Mouse (Mus musculus) lung, postnatal 14 days (tissue): ENCODE measurements at regions not wholly inside any gene's neighbourhood (a gene's known extent, or its start where the extent isn't known, plus 50 kb on each side); places are given as distances from the start of the nearest gene placed in this dataset.

Experiments
- DNase-seq: peaks from one replicate; pipeline ENCODE4 v3.0.0; 2021

DNA sequence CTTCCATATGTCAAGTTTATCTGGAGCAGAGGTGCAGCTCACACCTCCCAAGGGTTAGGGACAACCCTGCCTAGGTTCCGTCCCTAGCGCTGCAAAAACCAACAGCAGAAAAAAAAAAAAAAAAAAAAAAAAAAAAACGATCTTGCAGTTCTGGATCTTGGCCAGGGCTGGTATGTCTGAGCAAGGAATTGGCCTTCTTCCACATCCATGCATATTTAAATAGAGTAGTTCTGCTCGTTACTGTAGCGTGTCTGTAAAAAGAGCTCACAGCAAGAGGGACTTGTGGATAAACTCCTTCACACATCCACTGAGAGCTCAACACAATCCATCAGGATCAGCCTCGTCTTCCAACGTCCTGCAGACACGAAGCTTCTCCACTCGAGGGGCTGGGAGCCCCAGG is 639.4 kb upstream of the Adam5 start:
- no peak for DNase-seq

DNA sequence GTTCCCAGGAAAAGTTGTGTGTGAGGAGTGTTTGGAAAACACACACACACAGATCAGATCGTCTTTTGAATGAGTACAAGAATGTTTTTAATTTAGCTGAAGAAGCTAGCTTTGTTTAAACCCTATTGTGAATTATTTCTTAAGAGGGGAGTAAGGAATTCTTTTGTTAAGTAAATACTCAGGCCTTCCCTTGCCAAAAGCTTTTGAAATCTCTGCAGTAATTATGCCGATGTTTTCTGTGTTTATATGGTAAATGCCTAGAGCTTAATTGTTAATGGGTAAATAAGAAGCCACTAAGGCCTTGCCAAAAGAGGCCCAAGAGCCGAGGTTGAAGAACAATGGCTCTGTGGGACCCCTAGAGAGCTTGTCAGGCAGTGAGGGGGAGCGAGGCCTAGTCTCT is 638.3 kb upstream of the Adam5 start:
- DNase-seq: no peak

GRCm38 (mm10) chr8:25455644-25456043 is 631.5 kb upstream of the Adam5 start:
- DNase-seq: no peak

DNA sequence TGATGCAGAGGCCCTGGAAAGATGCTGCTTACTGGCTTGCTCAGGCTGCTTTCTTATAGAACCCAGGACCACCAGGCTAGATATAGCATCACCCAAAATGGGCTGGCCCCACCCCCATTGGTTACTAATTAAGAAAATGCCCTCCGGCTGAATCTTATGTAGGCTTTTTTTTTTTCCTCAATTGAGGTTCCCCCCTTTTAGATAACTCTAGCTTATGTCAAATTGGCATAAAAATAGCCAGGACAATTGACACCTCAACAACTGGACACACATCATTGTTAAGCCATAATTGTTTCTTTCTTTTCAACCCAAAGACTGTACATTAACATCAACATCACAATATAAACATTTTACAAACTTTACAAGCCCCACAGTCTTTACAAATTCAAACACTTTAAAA is 630.8 kb upstream of the Adam5 start:
- DNase-seq: no peak

- DNase-seq: no peak
Observed at GRCm38 (mm10) chr8:25453826-25454225, 629.7 kb upstream of the Adam5 start.

GRCm38 (mm10) chr8:25450544-25450943 is 626.4 kb upstream of the Adam5 start:
- DNase-seq: no peak

DNA sequence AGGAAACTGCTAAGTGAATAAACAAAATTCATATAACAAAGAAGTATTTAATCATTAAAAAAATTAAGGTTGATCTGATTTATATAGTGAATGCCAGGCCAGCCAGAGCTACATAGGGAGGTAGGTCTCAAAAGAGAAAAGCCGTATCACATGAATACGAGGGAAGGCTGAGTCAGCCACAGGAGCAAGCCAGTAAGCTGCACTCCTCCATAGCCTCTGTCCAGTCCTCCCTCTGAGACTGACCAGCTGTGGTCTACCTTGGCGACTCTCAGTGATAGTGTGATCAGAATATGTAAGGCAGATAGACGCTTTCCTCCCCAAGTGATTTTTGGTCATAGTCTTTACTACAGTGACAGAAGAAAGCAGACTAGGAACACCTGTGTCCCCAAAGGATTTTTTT is 625.4 kb upstream of the Adam5 start:
- DNase-seq: no peak

DNA sequence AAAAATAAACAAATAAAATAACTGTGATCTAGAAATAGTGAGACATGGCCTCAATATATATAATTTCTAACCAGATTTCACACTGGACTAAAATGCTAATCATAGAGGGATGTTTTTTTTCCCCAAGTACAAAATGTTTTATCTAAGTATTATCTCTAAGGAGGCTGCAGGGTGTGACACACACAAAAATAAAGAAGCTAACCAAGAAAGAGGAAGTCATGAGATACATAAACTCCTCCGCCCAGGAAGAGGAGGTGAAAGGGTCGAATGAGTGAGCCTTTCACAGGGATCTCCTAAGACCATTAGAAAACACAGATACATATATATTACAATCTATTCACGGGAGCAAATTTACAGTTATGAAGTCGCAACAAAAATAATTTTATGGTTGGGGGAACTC is 623.7 kb upstream of the Adam5 start:
- no peak for DNase-seq

GRCm38 (mm10) chr8:25445968-25446367 is 621.8 kb upstream of the Adam5 start:
- no peak for DNase-seq

DNA sequence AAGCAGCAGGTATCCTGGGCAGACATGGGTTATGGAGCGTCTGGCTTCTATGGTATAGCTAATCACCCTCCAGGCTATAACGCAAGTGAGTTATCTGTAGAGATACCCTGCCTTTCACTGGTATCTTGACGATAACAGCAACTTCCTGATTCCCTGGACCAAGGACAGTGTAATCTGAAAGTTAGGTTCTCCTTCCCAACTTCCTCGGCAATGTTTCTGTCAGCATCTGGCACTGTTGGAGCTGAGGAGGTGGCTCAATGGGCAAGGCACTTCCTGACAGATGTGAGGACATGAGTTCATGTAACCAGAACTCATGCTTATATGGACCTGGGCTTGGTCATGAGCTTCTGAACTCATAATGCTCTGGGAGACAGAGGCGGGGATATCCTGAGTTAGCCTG is 620.9 kb upstream of the Adam5 start:
- no peak for DNase-seq

GRCm38 (mm10) chr8:25443552-25443951 is 619.4 kb upstream of the Adam5 start:
- no peak for DNase-seq

DNA sequence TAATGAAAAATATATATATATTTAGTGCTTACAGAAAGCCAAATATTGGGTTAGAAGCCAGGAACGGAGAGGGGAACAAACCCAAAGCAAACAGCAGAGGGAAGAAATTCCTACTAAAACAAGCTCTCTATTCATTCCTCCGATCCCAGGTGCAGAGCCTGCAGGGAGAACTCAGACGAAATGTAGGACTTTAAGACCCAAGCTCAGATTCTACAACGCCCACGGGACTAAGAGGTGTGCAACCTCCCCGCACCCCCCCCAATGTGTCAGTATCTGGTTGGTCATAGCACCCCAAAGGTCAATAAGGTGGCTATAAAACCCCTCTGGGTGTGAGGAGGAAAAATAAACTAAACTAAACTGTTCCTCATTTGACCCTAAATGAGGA is 616.9 kb upstream of the Adam5 start:
- no peak for DNase-seq

DNA sequence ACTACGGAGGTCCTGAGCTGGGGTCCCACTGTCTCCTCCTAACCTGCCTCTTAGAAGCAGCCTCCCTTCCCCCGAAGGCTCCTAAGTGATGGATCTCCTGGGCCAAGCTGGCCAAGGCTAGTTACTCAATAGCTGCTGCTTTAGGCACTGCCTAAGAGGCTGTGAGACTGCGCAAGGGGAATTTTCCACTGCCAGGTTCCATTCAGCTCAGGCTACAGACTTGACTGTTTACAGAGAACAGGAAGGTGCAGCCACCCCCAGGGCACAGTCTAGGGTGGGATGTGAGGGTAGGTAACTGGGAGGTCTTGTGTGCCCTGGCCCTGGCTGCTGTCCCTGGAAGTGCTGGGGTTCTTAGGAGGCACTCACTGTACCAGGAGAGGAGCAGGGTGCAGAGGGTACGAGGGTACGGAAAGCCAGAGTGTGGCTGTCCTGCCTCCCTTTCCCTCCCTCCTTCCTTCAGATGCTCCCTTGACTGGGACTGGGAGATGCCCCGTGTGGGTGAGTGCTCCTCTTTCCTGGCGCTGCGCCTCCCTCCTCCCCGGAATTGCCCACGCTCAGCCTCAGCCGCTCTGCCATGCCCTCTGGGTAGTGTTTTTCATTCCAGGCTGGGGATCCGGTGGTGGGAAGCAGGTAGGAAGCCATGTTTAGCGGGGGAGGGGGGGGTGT is 616.4 kb upstream of the Adam5 start:
- DNase-seq: no peak

- no peak for DNase-seq
Observed at GRCm38 (mm10) chr8:25439971-25440370, 615.8 kb upstream of the Adam5 start.

DNA sequence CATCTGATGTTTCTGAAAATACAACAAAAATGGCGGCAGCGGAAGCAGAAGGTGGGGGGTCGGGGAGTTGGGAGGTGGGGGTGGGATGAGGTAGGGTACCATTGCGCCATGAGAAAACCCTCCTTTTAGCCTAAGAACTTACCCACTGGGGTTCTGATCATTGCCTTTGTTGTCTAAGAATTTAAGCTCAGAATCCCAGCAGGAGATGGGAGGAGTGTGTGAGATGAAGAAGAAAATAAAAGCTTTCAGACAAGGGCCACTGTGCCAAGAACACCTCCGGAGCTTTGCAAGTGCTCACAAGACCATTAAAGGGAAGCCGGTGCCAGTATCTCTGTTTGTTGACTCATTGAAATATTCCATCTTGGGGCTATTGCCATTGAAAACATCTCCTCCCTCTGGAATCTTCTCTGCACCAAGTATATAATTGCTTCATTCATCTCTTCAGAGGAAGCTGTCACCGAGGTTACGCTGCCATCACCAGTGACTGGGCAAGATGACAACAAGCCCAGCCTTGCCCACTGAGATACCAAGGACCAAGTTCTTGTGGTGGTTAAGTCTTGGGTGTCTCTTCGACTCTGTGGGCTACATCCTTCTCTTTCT is 614.0 kb upstream of the Adam5 start:
- DNase-seq: no peak

DNA sequence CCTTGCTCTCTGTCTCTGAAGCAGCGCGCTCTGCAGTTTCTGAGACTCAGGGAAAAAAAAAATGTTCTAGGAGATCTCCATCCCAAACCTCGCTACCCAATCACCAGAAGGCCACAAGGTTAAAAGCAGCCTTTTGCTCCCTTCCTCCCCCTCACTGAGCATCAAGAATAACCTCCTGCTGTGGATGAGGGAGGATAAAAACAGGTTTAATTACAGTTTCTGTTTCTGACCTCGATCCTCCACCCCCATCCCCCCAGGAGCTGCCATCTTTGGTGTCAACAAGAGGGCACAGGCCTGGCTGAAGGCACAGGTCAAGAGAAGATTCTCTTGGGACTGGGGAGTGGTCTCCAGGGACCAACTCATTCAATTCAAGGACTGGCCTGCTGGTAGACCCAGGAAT is 613.0 kb upstream of the Adam5 start:
- no peak for DNase-seq

DNA sequence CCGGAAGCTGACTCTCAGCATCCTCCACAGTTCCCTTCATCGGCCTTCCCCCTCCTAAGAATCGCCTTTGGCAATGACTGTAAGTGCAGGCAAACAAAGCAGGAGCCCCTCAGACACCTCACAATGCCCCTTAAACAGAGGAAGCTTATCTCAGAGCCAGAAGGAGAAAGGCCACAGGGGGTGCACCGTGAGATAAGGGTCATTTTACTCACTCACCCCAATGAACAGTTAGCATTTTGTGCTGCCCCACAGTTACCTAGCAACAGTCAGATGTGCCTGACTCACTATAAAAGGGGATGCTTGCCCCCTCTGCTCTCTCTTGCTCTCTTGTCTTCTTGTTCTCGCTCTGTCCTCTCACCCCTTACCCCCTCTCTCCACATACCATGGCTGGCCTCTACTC is 606.4 kb upstream of the Adam5 start:
- DNase-seq: no peak

DNA sequence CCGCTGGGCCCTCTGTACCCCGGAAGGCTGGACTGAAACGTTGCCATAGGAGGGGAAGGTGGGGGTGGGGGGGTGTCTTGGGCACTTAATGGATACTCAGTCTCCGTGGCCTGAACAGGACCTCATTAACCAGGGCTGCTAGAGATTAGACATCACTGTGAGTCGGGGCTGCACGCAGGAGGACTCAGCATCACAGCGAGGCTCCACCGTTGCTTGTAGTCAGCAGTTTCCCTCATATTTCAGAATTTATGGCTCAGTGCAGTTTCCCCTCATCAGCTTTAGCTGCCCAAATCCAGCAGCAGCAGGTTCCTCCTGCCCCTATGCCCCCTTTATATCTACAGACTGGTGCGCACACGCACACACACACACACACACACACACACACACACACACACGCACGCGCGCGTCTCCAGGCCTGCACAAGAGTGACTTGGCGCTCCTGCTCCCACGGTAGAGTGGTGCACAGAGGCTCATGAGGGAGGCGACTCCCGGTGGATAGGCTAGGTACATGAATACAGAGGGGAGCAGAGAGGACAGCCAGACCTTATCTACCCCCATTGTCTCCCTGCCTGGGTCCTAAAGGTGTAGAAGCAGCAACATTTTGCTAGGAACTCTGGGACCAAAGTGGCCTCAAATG is 605.8 kb upstream of the Adam5 start:
- DNase-seq: no peak

GRCm38 (mm10) chr8:25428761-25429160 is 604.6 kb upstream of the Adam5 start:
- DNase-seq: no peak

DNA sequence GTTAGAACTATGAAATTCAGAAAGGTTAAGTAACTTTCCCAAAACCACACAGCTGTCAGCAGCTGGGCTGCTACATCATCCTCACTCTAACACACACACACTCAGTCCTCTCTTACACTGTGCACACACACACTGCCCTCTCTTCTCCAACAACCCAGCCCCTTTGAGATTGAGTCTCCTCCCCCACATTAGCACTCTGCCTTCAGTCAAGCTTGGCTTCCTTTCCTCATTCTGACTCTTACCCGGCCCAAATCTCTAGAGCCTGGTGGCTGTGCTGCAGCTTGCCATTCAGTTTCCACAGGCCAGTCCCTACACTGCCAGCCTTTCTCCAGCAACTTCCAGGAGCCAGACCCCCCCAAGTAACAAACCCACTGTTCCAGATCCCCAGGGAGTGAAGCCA is 602.0 kb upstream of the Adam5 start:
- DNase-seq: no peak

DNA sequence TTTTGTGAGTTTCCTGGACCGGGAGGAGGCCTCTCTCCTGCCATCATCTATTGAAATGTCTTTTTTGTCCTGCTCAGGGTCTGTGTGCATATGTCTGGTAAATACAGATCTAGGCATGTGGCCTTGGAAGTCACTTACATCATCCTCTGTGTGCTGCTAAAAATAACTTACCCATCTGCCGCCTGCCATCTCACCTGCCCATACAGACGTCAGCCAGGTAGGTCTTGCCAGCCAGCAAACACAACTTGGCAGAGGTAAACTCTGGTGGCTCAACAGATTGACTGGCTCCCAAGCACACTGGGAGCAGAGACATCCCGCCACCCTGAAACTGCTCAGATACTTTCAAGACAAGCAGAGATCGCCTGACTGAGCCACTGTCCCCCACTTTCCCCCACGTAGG is 597.3 kb upstream of the Adam5 start:
- no peak for DNase-seq

- DNase-seq: no peak
Observed at GRCm38 (mm10) chr8:25410536-25410935, 586.4 kb upstream of the Adam5 start.

GRCm38 (mm10) chr8:25407862-25408261 is 583.7 kb upstream of the Adam5 start:
- no peak for DNase-seq

- DNase-seq: no peak
Observed at GRCm38 (mm10) chr8:25392766-25393166, 568.6 kb upstream of the Adam5 start.

- DNase-seq: no peak
Observed at GRCm38 (mm10) chr8:25389947-25390346, 565.8 kb upstream of the Adam5 start.
